ENCODE assay signal across 19 mouse cellular contexts in the genomic region with DNA sequence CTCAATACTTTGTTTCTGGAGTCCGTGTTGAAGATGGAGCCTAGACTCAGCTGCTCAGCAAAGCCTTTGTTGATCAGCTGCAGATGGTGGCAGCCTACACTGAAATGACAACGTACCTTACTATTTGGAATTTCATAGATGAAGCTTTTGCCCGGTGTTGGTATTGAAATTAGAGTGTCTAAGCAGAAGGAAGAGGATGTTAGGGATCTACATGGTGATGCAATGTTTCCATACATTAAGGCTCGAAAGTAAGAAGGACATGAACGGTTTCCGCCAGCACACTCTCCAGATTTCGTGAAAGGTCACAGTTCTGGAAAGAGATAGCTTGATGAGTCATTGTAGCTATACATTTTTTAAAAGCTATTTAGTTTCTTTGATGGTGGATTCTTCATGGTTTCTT.
"Had no signal": no experiment of that assay in that cellular context is flagged by ENCODE, and none has a peak within 500 bp of the region (broad histone marks: within the 10 kb centered on the region; RNA-seq: fewer than 3 reads in every experiment).

No protein-coding gene starts in this region.

- H3K27ac ChIP-seq: kidney, postnatal 0 days; limb, embryonic 12.5 days; limb, embryonic 15.5 days; liver, embryonic 14.5 days; macrophage; midbrain, embryonic 12.5 days; midbrain, embryonic 15.5 days; neural tube, embryonic 13.5 days; stomach, postnatal 0 days had no signal

- H3K9ac ChIP-seq: limb, embryonic 12.5 days; limb, embryonic 15.5 days; liver, embryonic 14.5 days; liver, postnatal 0 days; lung, embryonic 14.5 days; midbrain, embryonic 12.5 days; midbrain, embryonic 15.5 days; neural tube, embryonic 13.5 days had no signal

- DNase-seq: kidney, adult 2 months; kidney, postnatal 25 days; layer of hippocampus, postnatal 36 days; liver, postnatal 0 days; lung, embryonic 14.5 days; retina, postnatal 1 day; right cerebral cortex, postnatal 4 days; thymus, postnatal 25 days had no signal

- H3K9me3 ChIP-seq: limb, embryonic 15.5 days; midbrain, embryonic 12.5 days; midbrain, embryonic 15.5 days; neural tube, embryonic 13.5 days had no signal

- H3K36me3 ChIP-seq: limb, embryonic 12.5 days; limb, embryonic 15.5 days; midbrain, embryonic 12.5 days; midbrain, embryonic 15.5 days; neural tube, embryonic 13.5 days had no signal

- H3K27me3 ChIP-seq: limb, embryonic 12.5 days; limb, embryonic 15.5 days; midbrain, embryonic 12.5 days; midbrain, embryonic 15.5 days; neural tube, embryonic 13.5 days had no signal

- H3K4me3 ChIP-seq: limb, embryonic 12.5 days; limb, embryonic 15.5 days; midbrain, embryonic 12.5 days; midbrain, embryonic 15.5 days; myocyte; neural tube, embryonic 13.5 days had no signal

- H3K4me2 ChIP-seq: limb, embryonic 12.5 days; limb, embryonic 15.5 days; liver, embryonic 11.5 days; lung, embryonic 14.5 days; midbrain, embryonic 12.5 days; midbrain, embryonic 15.5 days; neural tube, embryonic 13.5 days had no signal

- H3K4me1 ChIP-seq: limb, embryonic 15.5 days had no signal
